Mouse (Mus musculus): Measurements from ENCODE around the gene Acp5.

DNA sequence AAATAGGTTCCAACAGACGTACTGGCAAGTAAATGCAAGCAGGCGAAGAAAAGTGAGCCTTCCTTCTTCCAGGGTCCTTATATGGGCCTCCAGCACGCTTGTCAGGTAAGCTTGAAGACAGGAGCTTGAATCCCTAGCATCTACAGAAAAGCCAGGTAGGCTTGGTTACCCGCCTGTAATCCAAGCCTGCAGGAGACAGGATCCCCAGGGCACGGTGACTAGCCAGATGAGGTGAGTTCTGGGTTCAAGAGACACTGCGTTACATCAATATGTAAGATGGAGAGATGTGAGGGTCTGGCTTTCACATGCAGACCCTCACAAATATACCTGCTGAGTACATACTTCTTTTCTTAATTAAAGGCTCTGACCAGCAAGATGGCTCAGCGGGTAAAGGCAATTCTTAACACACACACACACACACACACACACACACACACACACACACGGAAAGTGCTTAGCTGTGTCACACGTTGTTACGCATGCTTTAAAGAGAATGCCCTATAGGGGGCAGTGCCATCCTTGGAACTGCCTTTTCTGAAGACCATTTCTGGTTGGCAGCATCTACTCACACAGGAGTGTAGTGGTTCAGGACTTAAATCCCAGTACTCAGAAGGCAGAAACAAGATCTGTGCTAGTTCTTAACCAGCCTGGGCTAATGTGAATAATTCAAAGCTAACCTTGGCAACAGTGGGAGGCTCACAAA lies 17.6 kb downstream of the Acp5 start:
- TF ChIP-seq EP300 (optimal IDR thresholded peaks at IDR 0.05) (no peak), CTCF (IDR thresholded peaks at IDR 0.05; ENCODE audit: low read depth) (peak; percentile 86)

Measured in stomach, postnatal 0 days (tissue).